Mouse (Mus musculus) embryonic facial prominence, embryonic 10.5 days (tissue): ENCODE measurements around the gene Dusp15. TPM values are rescaled to one million over a fixed set of nuclear protein-coding genes. Genes with fewer than 3 reads are reported as not detected.

Source experiments
- DNase-seq: peaks from one replicate; pipeline ENCODE4 v3.0.0-alpha.2; 2017; ENCODE audit warnings: low spot score
- H3K27ac ChIP-seq: fragments of 300-500 bp; sonication (generic); replicated peaks from 2 replicates; pipeline ENCODE4 v1.5.1; 2016; ENCODE audit warnings: mild to moderate bottlenecking
- H3K27me3 ChIP-seq: fragments of 300-500 bp; sonication (generic); replicated peaks from 2 replicates; pipeline ENCODE4 v1.6.1; 2016; ENCODE audit warnings: low read depth, mild to moderate bottlenecking; ENCODE audit not compliant: poor library complexity, severe bottlenecking
- H3K36me3 ChIP-seq: fragments of 300-500 bp; sonication (generic); replicated peaks from 2 replicates; pipeline ENCODE4 v1.6.1; 2016; ENCODE audit warnings: mild to moderate bottlenecking, moderate library complexity
- H3K4me1 ChIP-seq: fragments of 300-500 bp; sonication (generic); 2 replicates; pipeline ENCODE4 v1.6.1; 2016
- H3K4me3 ChIP-seq: fragments of 300-500 bp; sonication (generic); 2 replicates; pipeline ENCODE4 v1.5.1; 2016; ENCODE audit warnings: mild to moderate bottlenecking, moderate library complexity
- H3K9me3 ChIP-seq: fragments of 300-500 bp; sonication (generic); 2 replicates; pipeline ENCODE4 v1.6.1; 2016; ENCODE audit warnings: mild to moderate bottlenecking
- WGBS: fragments of 180-500 bp; shearing (Covaris S2); methylation state at CpG from one replicate; pipeline ENCODE4 v1.1.7; 2016; 5-methylcytosine and 5-hydroxymethylcytosine counted together
- polyA plus RNA-seq: library from polyadenylated mRNA; unstranded; fragments of >200 nt; fragmentation: Nextera tagmentation; extraction: Ambion mirVana; gene quantifications from 2 replicates; pipeline ENCODE4 v1.2.1, GENCODE M21; 2016

The Dusp15 gene
- polyA plus RNA-seq, 1 experiment from 2014 or later = 0.95 TPM

GRCm38 (mm10) chr2:152947098-152947497, 4.4 kb downstream of the Dusp15 start:
- Histone ChIP-seq H3K9me3 (no peaks in the 10 kb centered on the region), H3K27me3 (peaks cover 100% of the 10 kb centered on the region), H3K36me3 (no peaks in the 10 kb centered on the region), H3K4me3 (no peak overlapping the region), H3K27ac (no peak overlapping the region), H3K4me1 (peaks cover 45% of the 10 kb centered on the region)
- DNase-seq = no peak
- 64% methylated on average over 7 of the region's 7 CpGs for WGBS

- 58% methylated on average over 9 of the region's 9 CpGs for WGBS
- peak; percentile 8 for DNase-seq
- Histone ChIP-seq H3K27ac (no peak overlapping the region), H3K9me3 (no peaks in the 10 kb centered on the region), H3K4me1 (peaks cover 30% of the 10 kb centered on the region), H3K27me3 (peaks cover 100% of the 10 kb centered on the region), H3K36me3 (no peaks in the 10 kb centered on the region), H3K4me3 (no peak overlapping the region)
Measured at GRCm38 (mm10) chr2:152944013-152944412, 7.5 kb downstream of the Dusp15 start.

GRCm38 (mm10) chr2:152943568-152943967, 7.9 kb downstream of the Dusp15 start:
- no peak overlapping the region for H3K27ac ChIP-seq
- 6% methylated on average over 8 of the region's 8 CpGs for WGBS
- H3K27me3 ChIP-seq = peaks cover 100% of the 10 kb centered on the region
- no peak for DNase-seq
- no peaks in the 10 kb centered on the region for H3K9me3 ChIP-seq
- peaks cover 30% of the 10 kb centered on the region for H3K4me1 ChIP-seq
- H3K4me3 ChIP-seq = peak overlapping the region; percentile 60
- H3K36me3 ChIP-seq = no peaks in the 10 kb centered on the region

GRCm38 (mm10) chr2:152942898-152943515, 8.5 kb downstream of the Dusp15 start:
- peak overlapping the region; percentile 60 for H3K4me3 ChIP-seq
- 1% methylated on average over 65 of the region's 65 CpGs for WGBS
- H3K4me1 ChIP-seq = peaks cover 30% of the 10 kb centered on the region
- H3K27me3 ChIP-seq = peaks cover 100% of the 10 kb centered on the region
- no peaks in the 10 kb centered on the region for H3K36me3 ChIP-seq
- peak; percentile 55 for DNase-seq
- no peaks in the 10 kb centered on the region for H3K9me3 ChIP-seq
- peak overlapping the region; percentile 26; the same call in 1 of the 2 replicates for H3K27ac ChIP-seq

GRCm38 (mm10) chr2:152941776-152942175, 9.7 kb downstream of the Dusp15 start:
- H3K36me3 ChIP-seq = no peaks in the 10 kb centered on the region
- peaks cover 22% of the 10 kb centered on the region for H3K4me1 ChIP-seq
- 33% methylated on average over 7 of the region's 7 CpGs for WGBS
- no peak overlapping the region for H3K27ac ChIP-seq
- H3K4me3 ChIP-seq = no peak overlapping the region
- DNase-seq = no peak
- peaks cover 87% of the 10 kb centered on the region for H3K27me3 ChIP-seq
- H3K9me3 ChIP-seq = no peaks in the 10 kb centered on the region

GRCm38 (mm10) chr2:152941106-152941505, 10.4 kb downstream of the Dusp15 start:
- no peak for DNase-seq
- Histone ChIP-seq H3K36me3 (no peaks in the 10 kb centered on the region), H3K27ac (no peak overlapping the region), H3K9me3 (no peaks in the 10 kb centered on the region), H3K27me3 (peaks cover 86% of the 10 kb centered on the region), H3K4me1 (peaks cover 20% of the 10 kb centered on the region), H3K4me3 (no peak overlapping the region)
- WGBS = 82% methylated on average over 6 of the region's 6 CpGs

GRCm38 (mm10) chr2:152939846-152940245, 11.7 kb downstream of the Dusp15 start:
- Histone ChIP-seq H3K27ac (no peak overlapping the region), H3K36me3 (no peaks in the 10 kb centered on the region), H3K4me1 (peaks cover 26% of the 10 kb centered on the region), H3K4me3 (no peak overlapping the region), H3K9me3 (no peaks in the 10 kb centered on the region), H3K27me3 (peaks cover 83% of the 10 kb centered on the region)
- peak; percentile 65 for DNase-seq
- 16% methylated on average over 4 of the region's 4 CpGs for WGBS

- H3K4me1 ChIP-seq = peaks cover 53% of the 10 kb centered on the region
Measured at GRCm38 (mm10) chr2:152933614-152934013, 17.9 kb downstream of the Dusp15 start.

GRCm38 (mm10) chr2:152933048-152933447, 18.4 kb downstream of the Dusp15 start, which contains the start of gene Foxs1:
TSS of gene Foxs1 (minus strand) at chr2:152933208.
- H3K27me3 ChIP-seq = peaks cover 22% of the 10 kb centered on the region
- H3K27ac ChIP-seq = peak within 1 kb of the TSS; percentile 44
- 43% methylated on average over 9 of the region's 9 CpGs for WGBS
- no peak for DNase-seq
- no peaks in the 10 kb centered on the region for H3K36me3 ChIP-seq
- H3K4me1 ChIP-seq = peaks cover 58% of the 10 kb centered on the region
- no peaks in the 10 kb centered on the region for H3K9me3 ChIP-seq
- H3K4me3 ChIP-seq = no peak within 1 kb of the TSS

More at GRCm38 (mm10) chr2:152933614-152934013, 17.9 kb downstream of the Dusp15 start:
- H3K9me3 ChIP-seq = no peaks in the 10 kb centered on the region
- peaks cover 28% of the 10 kb centered on the region for H3K27me3 ChIP-seq
- H3K4me3 ChIP-seq = no peak overlapping the region
- DNase-seq = peak; percentile 74
- peak overlapping the region; percentile 10; the same call in 1 of the 2 replicates for H3K27ac ChIP-seq
- WGBS = 22% methylated on average over 5 of the region's 5 CpGs
- H3K36me3 ChIP-seq = no peaks in the 10 kb centered on the region

- Histone ChIP-seq H3K27ac (peak overlapping the region; percentile 44; the same call in 1 of the 2 replicates), H3K36me3 (no peaks in the 10 kb centered on the region), H3K4me3 (no peak overlapping the region), H3K4me1 (peaks cover 73% of the 10 kb centered on the region), H3K9me3 (no peaks in the 10 kb centered on the region), H3K27me3 (peaks cover 21% of the 10 kb centered on the region)
- 73% methylated on average over 12 of the region's 12 CpGs for WGBS
- no peak for DNase-seq
Measured at GRCm38 (mm10) chr2:152931456-152932160, 19.9 kb downstream of the Dusp15 start.

- DNase-seq = no peak
- H3K27ac ChIP-seq = peak overlapping the region; percentile 63
- peaks cover 8% of the 10 kb centered on the region; the same call in 1 of the 2 replicates for H3K27me3 ChIP-seq
- WGBS = 40% methylated on average over 2 of the region's 2 CpGs
- no peak overlapping the region for H3K4me3 ChIP-seq
- H3K4me1 ChIP-seq = peaks cover 83% of the 10 kb centered on the region
- H3K9me3 ChIP-seq = no peaks in the 10 kb centered on the region
- H3K36me3 ChIP-seq = no peaks in the 10 kb centered on the region
Measured at GRCm38 (mm10) chr2:152930276-152930675, 21.2 kb downstream of the Dusp15 start.

- whole genome bisulfite sequencing = 84% methylated on average over 3 of the region's 3 CpGs
- no peak for DNase-seq
- Histone ChIP-seq H3K27me3 (peaks cover 7% of the 10 kb centered on the region; the same call in 1 of the 2 replicates), H3K4me1 (peaks cover 92% of the 10 kb centered on the region), H3K27ac (no peak overlapping the region; the same call in 1 of the 2 replicates), H3K36me3 (no peaks in the 10 kb centered on the region), H3K9me3 (no peaks in the 10 kb centered on the region), H3K4me3 (no peak overlapping the region)
Measured at GRCm38 (mm10) chr2:152928988-152929370, 22.5 kb downstream of the Dusp15 start.
